Mouse (Mus musculus) kidney, postnatal 25 days (tissue): ENCODE measurements at regions not wholly inside any gene's neighbourhood (a gene's known extent, or its start where the extent isn't known, plus 50 kb on each side); places are given as distances from the start of the nearest gene placed in this dataset.

ENCODE experiments used
- DNase-seq, 2 experiments: peaks; one replicate each; pipeline ENCODE4 v3.0.0; 2021; ENCODE audit warnings: mixed read lengths in 2 of 2

- no peak for DNase-seq
Measured at GRCm38 (mm10) chr5:16424745-16425144, 128.6 kb upstream of the Hgf start.

- no peak for DNase-seq
Measured at GRCm38 (mm10) chr5:16425302-16425701, 128.0 kb upstream of the Hgf start.

DNA sequence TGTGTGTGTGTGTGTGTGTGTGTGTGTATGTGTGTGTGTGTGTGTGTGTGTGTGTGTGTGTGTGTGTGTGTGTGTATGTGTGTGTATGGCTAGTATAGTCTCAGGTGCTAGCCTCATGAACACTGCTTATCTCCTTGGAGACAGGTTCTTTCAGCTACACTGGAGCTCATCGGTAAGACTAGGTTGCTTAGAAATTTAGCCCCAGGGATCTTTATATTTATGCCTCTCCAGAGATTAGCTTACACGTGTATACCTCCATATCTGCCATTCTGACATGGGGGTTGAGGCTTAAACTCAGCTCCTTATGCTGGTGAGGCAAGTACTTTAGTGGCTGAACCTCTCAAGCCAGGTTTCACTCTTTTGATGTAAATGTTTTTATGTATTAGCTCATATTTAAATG lies 127.0 kb upstream of the Hgf start:
- DNase-seq: no peak

GRCm38 (mm10) chr5:16434586-16434985 lies 118.7 kb upstream of the Hgf start:
- no peak for DNase-seq

GRCm38 (mm10) chr5:16445056-16445455 lies 108.2 kb upstream of the Hgf start:
- no peak for DNase-seq

DNA sequence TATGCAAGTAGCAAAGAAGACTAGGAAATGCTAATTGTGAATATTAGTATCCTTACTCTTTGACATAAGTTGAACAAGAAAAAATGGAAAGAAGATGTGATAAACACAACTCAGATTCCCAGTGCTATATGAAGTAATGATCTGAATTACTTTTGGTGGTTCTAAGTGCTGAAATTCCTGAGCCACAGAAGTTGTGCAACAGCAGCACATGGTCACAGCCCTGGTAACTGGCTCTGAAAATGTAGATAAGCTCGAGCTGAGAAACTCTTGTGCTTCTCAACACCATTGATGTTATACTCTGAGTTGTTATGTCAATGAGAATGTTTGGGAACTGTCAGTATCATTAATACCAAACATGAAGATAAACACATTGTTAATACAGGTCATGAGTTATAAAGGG lies 106.3 kb upstream of the Hgf start:
- no peak for DNase-seq

DNA sequence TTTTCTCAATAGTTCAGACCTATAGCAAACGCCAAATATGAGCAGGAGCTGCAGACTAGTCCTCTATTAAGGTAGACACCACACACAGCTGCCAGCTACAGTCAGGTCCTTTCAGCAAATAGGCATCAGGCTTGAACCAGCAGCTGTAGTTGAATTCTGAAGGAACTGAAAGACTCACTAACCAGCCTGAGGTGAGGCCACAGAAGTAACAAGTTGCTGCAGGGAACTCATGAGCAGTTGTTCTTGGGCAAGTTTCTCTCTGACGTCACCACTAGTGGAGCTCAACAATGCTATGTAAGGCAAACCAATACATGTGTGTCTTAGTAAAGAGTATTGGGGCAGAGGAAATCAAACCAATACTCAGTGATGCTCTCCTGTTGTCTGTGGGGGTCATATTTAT lies 91.5 kb upstream of the Hgf start:
- no peak for DNase-seq

DNA sequence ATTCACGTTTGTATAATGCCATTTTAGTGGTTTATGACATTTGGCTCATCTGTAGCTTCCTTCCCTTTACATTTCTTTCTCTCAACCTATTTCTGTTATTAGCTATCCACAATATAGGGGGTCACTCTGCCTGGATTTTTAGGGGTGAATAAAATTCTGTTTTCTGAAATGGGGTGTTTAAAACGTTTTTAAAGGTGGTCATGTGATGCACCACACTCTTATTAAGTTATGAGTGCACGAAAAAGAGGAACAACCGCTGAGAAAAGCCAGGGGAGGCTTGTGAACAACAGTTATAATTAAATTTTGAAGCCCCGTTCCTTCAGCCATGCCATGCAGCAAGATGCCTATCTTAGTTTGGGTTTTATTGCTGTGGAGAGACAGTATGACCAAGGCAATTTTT lies 87.0 kb upstream of the Hgf start:
- DNase-seq: no peak

DNA sequence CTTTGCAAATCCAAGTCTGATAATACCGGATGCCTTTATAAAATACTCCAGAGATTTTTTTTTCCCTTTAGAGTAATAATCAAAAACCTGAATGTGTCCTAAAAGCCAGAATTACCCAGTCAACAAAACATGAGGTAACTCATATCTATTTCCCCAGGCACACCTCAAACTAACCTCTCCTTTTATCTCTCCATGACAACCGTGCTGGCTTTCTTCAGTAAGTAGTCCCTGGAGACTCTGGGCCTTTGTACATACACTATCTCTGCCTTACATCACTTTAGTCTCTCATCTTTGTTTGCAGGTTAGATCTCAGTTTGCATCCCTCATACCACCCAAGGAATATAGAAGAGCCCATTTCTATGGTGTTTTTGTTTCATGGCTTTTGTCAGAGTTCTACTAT lies 84.7 kb upstream of the Hgf start:
- no peak for DNase-seq

DNA sequence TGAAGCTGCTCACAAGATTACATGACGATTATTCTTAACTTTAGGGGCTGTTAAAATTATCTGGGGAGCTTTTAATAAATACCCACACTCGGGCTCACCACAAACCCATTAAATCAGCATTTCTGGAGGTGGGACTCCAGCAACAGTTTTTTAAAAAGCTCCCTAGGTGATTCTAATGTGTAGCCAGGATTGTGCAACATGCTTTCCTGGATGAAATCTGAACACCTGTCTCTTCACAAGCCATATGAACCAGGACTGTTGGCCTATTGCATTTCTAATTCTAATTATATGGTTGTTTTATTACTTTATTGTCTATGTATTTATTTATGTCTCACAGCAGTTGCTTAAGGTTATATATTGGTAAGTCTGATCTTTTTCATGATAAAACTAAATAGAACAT lies 84.1 kb upstream of the Hgf start:
- no peak for DNase-seq

DNA sequence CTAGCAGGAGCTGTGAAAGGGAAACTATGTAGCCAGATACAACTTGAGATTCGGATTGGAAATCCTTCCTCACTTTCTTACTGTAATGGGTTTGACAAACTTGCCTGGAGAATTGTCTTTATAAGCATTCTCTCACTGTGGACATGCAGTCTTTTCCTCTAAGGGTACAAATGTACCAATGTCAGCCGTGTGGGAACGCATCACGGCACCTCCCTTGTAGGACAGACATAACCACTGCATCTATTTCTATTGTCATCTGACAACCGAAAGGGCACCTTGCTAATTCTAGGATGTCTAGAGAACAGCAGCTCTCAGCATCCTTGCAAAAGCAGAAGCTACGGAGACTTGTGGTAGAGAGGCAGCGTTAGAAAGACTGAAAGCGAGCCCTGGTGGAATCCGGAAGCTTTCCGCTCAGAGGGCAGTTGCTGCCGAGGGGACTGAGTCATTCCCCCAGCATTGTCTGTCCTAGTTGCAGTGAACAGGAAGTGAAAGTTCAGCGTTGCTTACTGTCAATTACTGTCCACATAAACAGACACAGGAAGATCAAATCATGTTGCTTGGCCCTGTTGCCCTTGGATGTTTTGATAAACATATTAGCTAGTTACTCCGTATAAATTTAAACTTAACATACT lies 83.5 kb upstream of the Hgf start:
- peak; percentile 47 to 75 for DNase-seq

DNA sequence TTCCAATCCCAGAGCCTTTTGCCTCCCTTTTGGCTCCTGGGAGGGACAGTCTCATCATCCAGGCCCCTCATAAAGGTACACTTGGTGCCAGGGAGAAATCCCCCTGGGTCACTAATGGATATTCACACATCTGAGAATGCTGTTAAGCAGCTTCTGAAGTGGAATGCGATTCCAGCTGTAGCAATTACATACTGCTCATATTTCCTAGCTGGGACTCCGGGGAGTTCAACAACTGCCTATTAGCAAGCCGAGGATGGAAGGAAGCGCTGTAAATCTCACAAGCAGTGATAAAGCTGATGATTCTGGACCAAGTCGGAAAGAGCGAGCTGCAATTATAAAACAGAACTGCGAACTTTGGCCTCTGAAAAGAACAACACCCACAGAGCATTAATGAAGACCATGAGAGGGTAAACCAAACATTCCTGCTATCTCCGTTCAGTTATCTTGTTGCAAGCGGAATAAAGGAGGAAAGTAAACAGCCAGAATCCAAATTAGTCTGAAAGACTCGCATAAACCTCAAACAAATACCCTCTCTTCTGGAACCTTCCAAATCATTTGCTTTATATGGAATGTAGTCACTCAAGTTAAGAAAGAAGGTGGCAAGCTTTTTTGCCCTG lies 82.8 kb upstream of the Hgf start:
- DNase-seq: peak in 1 of 2 experiments; percentile 13

DNA sequence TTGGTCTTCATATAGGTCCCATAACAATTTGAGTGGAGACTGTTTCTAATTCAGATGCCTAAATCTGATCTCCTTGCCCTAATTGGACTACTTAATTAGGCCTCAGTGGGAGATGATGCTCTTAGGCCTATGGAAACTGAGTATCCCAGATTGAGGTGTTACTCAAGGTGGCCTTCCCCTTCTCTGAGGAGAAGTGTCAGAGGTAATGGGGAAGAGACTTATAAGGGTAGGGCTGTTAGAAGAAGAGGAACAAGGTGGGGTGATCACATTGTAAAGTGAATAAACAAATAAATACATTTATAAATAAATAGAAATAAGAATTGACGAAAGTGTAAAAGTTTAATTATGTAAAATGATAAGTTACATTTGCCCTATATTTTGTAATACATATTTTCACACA lies 65.3 kb upstream of the Hgf start:
- no peak for DNase-seq

GRCm38 (mm10) chr5:16489803-16490202 lies 63.5 kb upstream of the Hgf start:
- no peak for DNase-seq

- no peak for DNase-seq
Measured at GRCm38 (mm10) chr5:16499891-16500290, 53.4 kb upstream of the Hgf start.
